Mouse (Mus musculus) MEL (cell line): ENCODE measurements around the gene Helz. TPM values are rescaled to one million over a fixed set of nuclear protein-coding genes. Genes with fewer than 3 reads are reported as not detected.

ENCODE experiments used
- DNase-seq: peaks from one replicate; pipeline ENCODE4 v3.0.0; 2011; ENCODE audit warnings: low read depth, low spot score
- H3K27ac ChIP-seq: 2 replicates; pipeline ENCODE4 v1.5.1; 2012; ENCODE audit warnings: low read depth, mild to moderate bottlenecking, control low read depth, low read length, moderate library complexity; ENCODE audit not compliant: control insufficient read depth
- H3K27me3 ChIP-seq, 2 experiments: fragments of 150-350 bp in 1 of 2; sonication (generic) in 1 of 2; 2 replicates each; pipeline ENCODE4 v1.6.1; 2012; ENCODE audit warnings: low read length in 2 of 2, mild to moderate bottlenecking in 2 of 2, improper control_type of control experiment in 1 of 2, moderate library complexity in 1 of 2; ENCODE audit not compliant: insufficient read depth in 2 of 2, control insufficient read depth in 1 of 2
- H3K36me3 ChIP-seq, 2 experiments: 2 replicates each; pipeline ENCODE4 v1.6.1; 2012 to 2014; ENCODE audit warnings: low read length in 2 of 2, improper control_type of control experiment in 1 of 2, inconsistent platforms in 1 of 2, mild to moderate bottlenecking in 1 of 2; ENCODE audit not compliant: insufficient read depth in 2 of 2, control insufficient read depth in 1 of 2
- H3K4me1 ChIP-seq, 2 experiments: fragments of 150-350 bp in 1 of 2; sonication (generic) in 1 of 2; 2 replicates each; pipeline ENCODE4 v1.6.1; 2012; ENCODE audit warnings: low read length in 2 of 2, improper control_type of control experiment in 1 of 2, mild to moderate bottlenecking in 1 of 2; ENCODE audit not compliant: insufficient read depth in 2 of 2, control insufficient read depth in 1 of 2
- H3K4me3 ChIP-seq, 2 experiments: fragments of 150-350 bp in 1 of 2; sonication (generic) in 1 of 2; 2 replicates each; pipeline ENCODE4 v1.5.1; 2012; ENCODE audit warnings: low read depth in 2 of 2, low read length in 2 of 2, mild to moderate bottlenecking in 2 of 2, moderate library complexity in 2 of 2, control low read depth in 1 of 2, improper control_type of control experiment in 1 of 2; ENCODE audit not compliant: control insufficient read depth in 1 of 2, insufficient read depth in 1 of 2
- H3K79me2 ChIP-seq: 2 replicates; pipeline ENCODE4 v1.6.1; 2012; ENCODE audit warnings: mild to moderate bottlenecking, low read length, moderate library complexity; ENCODE audit not compliant: control insufficient read depth, poor library complexity, insufficient read depth
- H3K9ac ChIP-seq: 2 replicates; pipeline ENCODE4 v1.6.1; 2012; ENCODE audit warnings: low read depth, mild to moderate bottlenecking, control low read depth, low read length, moderate library complexity; ENCODE audit not compliant: control insufficient read depth, poor library complexity, severe bottlenecking
- H3K9me3 ChIP-seq: fragments of 150-350 bp; sonication (generic); replicated peaks from 2 replicates; pipeline ENCODE4 v1.6.1; 2012; ENCODE audit warnings: mild to moderate bottlenecking, low read length, improper control_type of control experiment, moderate library complexity; ENCODE audit not compliant: insufficient read depth
- EP300 ChIP-seq, 2 experiments: IDR thresholded peaks; 2 replicates each; pipeline ENCODE4 v1.6.1; 2011; ENCODE audit warnings: improper control_type of control experiment in 2 of 2, low read length in 2 of 2, low read depth in 1 of 2, mild to moderate bottlenecking in 1 of 2
- GABPA ChIP-seq: IDR thresholded peaks from 2 replicates; pipeline ENCODE4 v1.6.1; 2012; ENCODE audit warnings: low read depth, mild to moderate bottlenecking, inconsistent platforms, low read length, improper control_type of control experiment, moderate library complexity
- GATA1 ChIP-seq: IDR thresholded peaks from 2 replicates; pipeline ENCODE4 v1.6.1; 2011; ENCODE audit warnings: low read depth, low read length, improper control_type of control experiment
- KAT2A ChIP-seq: conservative IDR thresholded peaks from 2 replicates; pipeline ENCODE4 v1.6.1; 2012; ENCODE audit warnings: low read depth, low read length, improper control_type of control experiment, inconsistent platforms
- MAFK ChIP-seq: IDR thresholded peaks from 2 replicates; pipeline ENCODE4 v1.6.1; 2011; ENCODE audit warnings: low read depth, mild to moderate bottlenecking, low read length, improper control_type of control experiment, borderline replicate concordance
- MAX ChIP-seq: IDR thresholded peaks from 2 replicates; pipeline ENCODE4 v1.6.1; 2011; ENCODE audit warnings: low read length, improper control_type of control experiment
- MEF2A ChIP-seq: IDR thresholded peaks from 2 replicates; pipeline ENCODE4 v1.6.1; 2014; ENCODE audit warnings: low read depth, mild to moderate bottlenecking, inconsistent platforms, low read length, improper control_type of control experiment; ENCODE audit not compliant: poor library complexity, insufficient replicate concordance, severe bottlenecking; ENCODE audit errors: extremely low read depth
- MXI1 ChIP-seq: IDR thresholded peaks from 2 replicates; pipeline ENCODE4 v1.6.1; 2011; ENCODE audit warnings: mild to moderate bottlenecking, low read depth, low read length, improper control_type of control experiment
- NRF1 ChIP-seq: IDR thresholded peaks from 2 replicates; pipeline ENCODE4 v1.6.1; 2014; ENCODE audit warnings: low read depth, mild to moderate bottlenecking, inconsistent platforms, low read length, improper control_type of control experiment, moderate library complexity; ENCODE audit not compliant: poor library complexity, insufficient read depth, severe bottlenecking
- POLR2AphosphoS2 ChIP-seq: IDR thresholded peaks from 2 replicates; pipeline ENCODE4 v1.6.1; 2011; ENCODE audit warnings: low read length, improper control_type of control experiment
- RAD21 ChIP-seq: IDR thresholded peaks from 2 replicates; pipeline ENCODE4 v1.6.1; 2011; ENCODE audit warnings: mild to moderate bottlenecking, low read depth, low read length, improper control_type of control experiment
- SIN3A ChIP-seq: IDR thresholded peaks from 2 replicates; pipeline ENCODE4 v1.6.1; 2012; ENCODE audit warnings: low read length, improper control_type of control experiment, inconsistent platforms
- SMC3 ChIP-seq: IDR thresholded peaks from 2 replicates; pipeline ENCODE4 v1.6.1; 2011; ENCODE audit warnings: low read depth, low read length, improper control_type of control experiment
- TAL1 ChIP-seq: IDR thresholded peaks from 2 replicates; pipeline ENCODE4 v1.6.1; 2012; ENCODE audit warnings: mild to moderate bottlenecking, inconsistent platforms, low read length, moderate library complexity, mixed read lengths
- TCF12 ChIP-seq: IDR thresholded peaks from 2 replicates; pipeline ENCODE4 v1.6.1; 2014; ENCODE audit warnings: low read depth, mild to moderate bottlenecking, inconsistent platforms, low read length, improper control_type of control experiment, moderate library complexity
- USF1 ChIP-seq: IDR thresholded peaks from 2 replicates; pipeline ENCODE4 v1.6.1; 2014; ENCODE audit warnings: low read depth, mild to moderate bottlenecking, inconsistent platforms, low read length, improper control_type of control experiment, moderate library complexity
- USF2 ChIP-seq, 2 experiments: IDR thresholded peaks; 2 replicates each; pipeline ENCODE4 v1.6.1; 2011 to 2012; ENCODE audit warnings: improper control_type of control experiment in 2 of 2, low read length in 2 of 2, borderline replicate concordance in 1 of 2, inconsistent platforms in 1 of 2, low read depth in 1 of 2, mild to moderate bottlenecking in 1 of 2; ENCODE audit not compliant: insufficient read depth in 1 of 2
- polyA plus RNA-seq, 2 experiments: library from polyadenylated mRNA; stranded (reverse) in 1 of 2; unstranded in 1 of 2; fragments of >175 nt in 1 of 2; fragments of >200 nt in 1 of 2; gene quantifications; 2 replicates each; pipeline versions ENCODE4 v1.2.1 to v1.2.4; 2012; ENCODE audit warnings: low replicate concordance in 2 of 2, low read depth in 1 of 2; ENCODE audit not compliant: insufficient read length in 2 of 2, insufficient read depth in 1 of 2, missing spikeins in 1 of 2
- total RNA-seq: library from RNA; depleted of rRNA; stranded (reverse); fragments of 300-350 nt; gene quantifications from 2 replicates; pipeline ENCODE4 v1.2.3, GENCODE M21; 2012

Helz gene
- total and polyA plus RNA-seq, 3 experiments = 15.1 to 41.0 (median 39.9) TPM

DNA sequence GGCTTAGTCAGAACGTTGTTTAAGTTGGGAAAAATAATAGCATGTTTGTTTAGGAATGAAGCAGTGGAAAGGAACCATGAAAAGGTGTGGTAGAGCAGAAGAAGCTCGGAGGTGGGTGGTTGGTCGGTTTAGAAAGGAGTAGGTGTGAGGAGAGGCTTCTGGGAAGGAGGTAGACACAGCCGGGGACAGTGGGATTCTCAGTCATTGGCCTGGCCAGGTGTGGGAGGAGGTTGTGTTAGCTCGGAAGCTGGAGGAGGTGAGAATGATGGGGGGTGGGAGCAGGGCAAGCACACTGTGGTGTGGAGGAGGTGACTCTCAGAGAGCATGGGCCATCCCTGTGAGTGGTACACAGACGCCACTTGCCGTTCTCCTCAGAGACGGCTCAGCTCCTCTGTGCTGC is 29.7 kb downstream of the Helz start:
- Histone ChIP-seq H3K4me3 (no peak overlapping the region), H3K79me2 (no peaks in the 10 kb centered on the region), H3K36me3 (peaks cover 0 to 3% of the 10 kb centered on the region in 2 experiments; a peak in 2 of 4 replicates), H3K27me3 (no peaks in the 10 kb centered on the region), H3K9ac (no peak overlapping the region), H3K4me1 (no peaks in the 10 kb centered on the region), H3K9me3 (no peaks in the 10 kb centered on the region), H3K27ac (no peak overlapping the region)
- no peak for DNase-seq
- no peak for TF ChIP-seq SMC3
- no peak for TF ChIP-seq MXI1
- TF ChIP-seq USF1 = no peak
- no peak for TF ChIP-seq SIN3A
- TF ChIP-seq MAX = no peak

DNA sequence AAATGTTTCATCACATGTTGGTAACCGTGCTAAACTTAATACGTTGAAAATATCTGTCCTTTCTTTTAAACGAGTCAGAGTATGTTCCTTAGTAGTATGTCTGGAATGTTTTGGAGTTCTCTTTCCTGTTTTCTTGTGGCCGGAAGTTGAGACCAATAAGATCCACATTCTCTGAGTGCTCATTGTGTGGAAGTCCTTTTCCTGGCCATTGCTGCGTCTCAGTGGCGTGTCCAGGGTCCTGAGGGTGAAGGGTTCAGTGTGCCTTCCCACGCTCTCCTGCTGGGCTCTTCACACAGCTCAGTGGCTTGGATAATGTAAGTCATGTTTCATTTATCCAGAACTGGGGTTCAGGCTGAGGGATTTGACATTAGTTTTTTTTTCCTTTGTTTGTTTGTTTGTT is 30.5 kb downstream of the Helz start:
- no peak overlapping the region for H3K9ac ChIP-seq
- no peak for TF ChIP-seq GATA1
- H3K27ac ChIP-seq = no peak overlapping the region
- H3K36me3 ChIP-seq = peaks cover 0 to 3% of the 10 kb centered on the region in 2 experiments; a peak in 2 of 4 replicates
- no peaks in the 10 kb centered on the region for H3K9me3 ChIP-seq
- no peaks in the 10 kb centered on the region for H3K27me3 ChIP-seq
- H3K4me1 ChIP-seq = no peaks in the 10 kb centered on the region
- no peak for DNase-seq
- no peak overlapping the region for H3K4me3 ChIP-seq
- no peaks in the 10 kb centered on the region for H3K79me2 ChIP-seq

DNA sequence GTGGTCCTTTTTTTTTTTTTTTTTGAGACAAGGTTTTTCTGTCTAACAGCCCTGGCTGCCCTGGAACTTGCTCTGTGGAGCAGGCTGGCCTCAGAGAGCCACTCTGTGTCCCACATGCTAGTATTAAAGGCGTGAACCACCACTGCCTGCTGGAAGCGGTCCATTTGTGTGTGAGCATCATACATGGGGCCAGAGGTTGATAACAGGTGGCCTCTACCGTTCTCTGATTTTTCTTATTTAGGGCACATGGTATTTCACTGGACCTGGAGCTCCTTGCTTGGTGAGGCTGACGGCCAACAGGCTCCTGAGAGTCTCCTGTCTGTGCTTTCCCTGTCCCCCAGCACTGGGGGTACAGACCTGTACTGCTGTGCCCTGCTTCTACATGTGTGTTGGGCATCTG is 33.1 kb downstream of the Helz start:
- no peaks in the 10 kb centered on the region for H3K4me1 ChIP-seq
- H3K9me3 ChIP-seq = no peaks in the 10 kb centered on the region
- peaks cover 0 to 3% of the 10 kb centered on the region in 2 experiments; a peak in 2 of 4 replicates for H3K36me3 ChIP-seq
- no peaks in the 10 kb centered on the region for H3K79me2 ChIP-seq
- H3K9ac ChIP-seq = no peak overlapping the region
- DNase-seq = no peak
- H3K4me3 ChIP-seq = no peak overlapping the region
- H3K27ac ChIP-seq = no peak overlapping the region
- H3K27me3 ChIP-seq = no peaks in the 10 kb centered on the region
- TF ChIP-seq NRF1 (no peak), SIN3A (no peak), EP300 (IDR thresholded peaks at IDR 0.05; ENCODE audit: low read depth in 1 of 2, low read length in 2 of 2) (no peak), RAD21 (no peak), USF2 (IDR thresholded peaks at IDR 0.05; ENCODE audit: borderline replicate concordance in 1 of 2, insufficient read depth in 1 of 2, low read depth in 1 of 2, low read length in 2 of 2) (no peak), KAT2A (no peak), TCF12 (no peak), MAFK (no peak), GATA1 (no peak), MEF2A (no peak), TAL1 (no peak), POLR2AphosphoS2 (no peak), GABPA (no peak)
